Mouse (Mus musculus) liver, embryonic 14.5 days (tissue): ENCODE results near the gene Gm3952.
A peak's percentile ranks its signal among the peaks of the same experiment; 100 is the strongest.

Experiments used
- CTCF ChIP-seq: IDR thresholded peaks from 2 replicates; pipeline ENCODE4 v1.5.1; 2016; ENCODE audit warnings: antibody characterized with exemption, low read depth, control low read depth
- EP300 ChIP-seq: IDR thresholded peaks from 2 replicates; pipeline ENCODE4 v1.6.1; 2016; ENCODE audit warnings: antibody characterized with exemption, low read depth

- peak; percentile 53 for TF ChIP-seq CTCF
- no peak for TF ChIP-seq EP300
Measured at GRCm38 (mm10) chr8:128724819-128725218, 73.7 kb downstream of the Gm3952 start.
